ENCODE assay signal across 8 mouse cellular contexts in genomic region chr2:76672966-76673392, GRCm38 (mm10). TPM values are rescaled to one million over a fixed set of nuclear protein-coding genes. Genes with fewer than 3 reads are reported as not detected.
DNase-seq lines count a peak whose midpoint lies in the region; ATAC-seq and TF ChIP-seq lines count a peak whose summit lies in the region.

Fkbp7 (minus strand) TSS chr2:76673116.

- H3K4me3 ChIP-seq in embryonic facial prominence, embryonic 10.5 days: peak within 1 kb of the TSS; percentile 61
- H3K4me3 ChIP-seq in intestine, postnatal 0 days (ENCODE audit: low read depth, low read length): peak within 1 kb of the TSS; percentile 54
- peak within 1 kb of the TSS; percentile 36 for H3K4me3 ChIP-seq in midbrain, embryonic 11.5 days (ENCODE audit: low read depth, low read length)

- H3K36me3 ChIP-seq in embryonic facial prominence, embryonic 10.5 days (replicated peaks): peaks cover 10% of the 10 kb centered on the region
- H3K36me3 ChIP-seq in intestine, postnatal 0 days (ENCODE audit: control insufficient read depth, insufficient read depth): no peaks in the 10 kb centered on the region
- no peaks in the 10 kb centered on the region for H3K36me3 ChIP-seq in midbrain, embryonic 11.5 days (ENCODE audit: control insufficient read depth, insufficient read depth, low read length)

- H3K27ac ChIP-seq in embryonic facial prominence, embryonic 10.5 days (replicated peaks): peak within 1 kb of the TSS; percentile 87
- peak within 1 kb of the TSS; percentile 83 for H3K27ac ChIP-seq in intestine, postnatal 0 days (ENCODE audit: low read depth, low read length)
- peak within 1 kb of the TSS; percentile 27; the same call in 1 of the 2 replicates for H3K27ac ChIP-seq in midbrain, embryonic 11.5 days (ENCODE audit: low read depth, low read length)

- peak; percentile 79 for ATAC-seq in granulocyte monocyte progenitor cell, adult 5-6 weeks (replicated peaks; ENCODE audit: poor library complexity, severe bottlenecking)
- peak; percentile 84 for ATAC-seq in intestine, postnatal 0 days
- ATAC-seq in midbrain, embryonic 11.5 days (ENCODE audit: low FRiP score): peak; percentile 91

- H3K9me3 ChIP-seq in embryonic facial prominence, embryonic 10.5 days: no peaks in the 10 kb centered on the region
- H3K9me3 ChIP-seq in intestine, postnatal 0 days (ENCODE audit: control insufficient read depth): no peaks in the 10 kb centered on the region
- H3K9me3 ChIP-seq in midbrain, embryonic 11.5 days (ENCODE audit: control insufficient read depth, low read length): no peaks in the 10 kb centered on the region

- WGBS in embryonic facial prominence, embryonic 10.5 days: under 1% methylated on average over 17 of the region's 17 CpGs
- WGBS in intestine, postnatal 0 days: under 1% methylated on average over 17 of the region's 17 CpGs
- WGBS in midbrain, embryonic 11.5 days: under 1% methylated on average over 17 of the region's 17 CpGs

- peak within 1 kb of the TSS; percentile 76 for H3K4me2 ChIP-seq in intestine, postnatal 0 days (replicated peaks; ENCODE audit: low read depth)
- peak within 1 kb of the TSS; percentile 58 for H3K4me2 ChIP-seq in midbrain, embryonic 11.5 days

- intact Hi-C loops in left cerebral cortex, postnatal 4 days (cut with DNase I): no loop called here

- no peaks in the 10 kb centered on the region for H3K27me3 ChIP-seq in embryonic facial prominence, embryonic 10.5 days (replicated peaks; ENCODE audit: low read depth, poor library complexity, severe bottlenecking)
- no peaks in the 10 kb centered on the region for H3K27me3 ChIP-seq in intestine, postnatal 0 days (replicated peaks; ENCODE audit: control insufficient read depth, insufficient read depth, low read length)
- no peaks in the 10 kb centered on the region for H3K27me3 ChIP-seq in midbrain, embryonic 11.5 days (ENCODE audit: control insufficient read depth, insufficient read depth, low read length)

- H3K9ac ChIP-seq in intestine, postnatal 0 days (ENCODE audit: low read depth, low read length): peak within 1 kb of the TSS; percentile 68
- H3K9ac ChIP-seq in midbrain, embryonic 11.5 days (ENCODE audit: low read length): peak within 1 kb of the TSS; percentile 68

- TF ChIP-seq CTCF in intestine, postnatal 0 days (IDR thresholded peaks at IDR 0.05; ENCODE audit: low read depth): peak; percentile 5; the same call in 1 of the 2 replicates

- peaks cover 40% of the 10 kb centered on the region for H3K4me1 ChIP-seq in embryonic facial prominence, embryonic 10.5 days
- H3K4me1 ChIP-seq in intestine, postnatal 0 days (replicated peaks; ENCODE audit: control insufficient read depth, insufficient read depth, low read length): 0 out of 2 replicates have a peak, but pooled peaks cover 3% of the 10 kb centered on the region
- H3K4me1 ChIP-seq in midbrain, embryonic 11.5 days (ENCODE audit: control insufficient read depth, insufficient read depth, low read length): peaks cover 14% of the 10 kb centered on the region

- peak; percentile 94 for DNase-seq in adrenal gland, postnatal 14 days
- peak; percentile 94 for DNase-seq in embryonic facial prominence, embryonic 10.5 days (ENCODE audit: low spot score)
- peak; percentile 92 for DNase-seq in left cerebral cortex, postnatal 4 days
- peak; percentile 100 for DNase-seq in midbrain, embryonic 11.5 days (ENCODE audit: low spot score, missing footprints)
- peak; percentile 86 for DNase-seq in right cerebral cortex, postnatal 4 days
- DNase-seq in yolk sac, embryonic 10.5 days (ENCODE audit: low spot score): peak; percentile 90

RNA-seq across cellular contexts. Expression of gene Fkbp7, which starts in this region (rescaled TPM):
- total RNA-seq in adrenal gland, postnatal 14 days (2021): 30.2 and 32.7 TPM in 2 replicates
- 18.9 and 24.6 TPM in 2 replicates for polyA plus RNA-seq in embryonic facial prominence, embryonic 10.5 days (2016; fragmentation: Nextera tagmentation; extraction: Ambion mirVana)
- total RNA-seq in granulocyte monocyte progenitor cell, adult 5-6 weeks (2014; fragmentation: Nextera tagmentation): 6.9 and 18.4 TPM in 2 replicates
- total RNA-seq in granulocyte monocyte progenitor cell, adult 5-6 weeks (2017): 10.6 and 13.3 TPM in 2 replicates
- 30.0 and 30.8 TPM in 2 replicates for polyA plus RNA-seq in intestine, postnatal 0 days (2015; fragmentation: Nextera tagmentation; extraction: Ambion mirVana)
- total RNA-seq in left cerebral cortex, postnatal 4 days (2021): 1 to 10 TPM; 6.5 to 6.7 TPM
- 18.2 and 20.3 TPM in 2 replicates for polyA plus RNA-seq in midbrain, embryonic 11.5 days (2014; fragmentation: Nextera tagmentation; extraction: Ambion mirVana)

Comparison
In these comparisons a context has a peak if more than half of its experiments do, and no peak if none do; other contexts are left out.
1. Peak in every context shown above with its lines: DNase-seq, ATAC-seq, H3K4me3 ChIP-seq and H3K27ac ChIP-seq.
2. H3K27ac ChIP-seq: peak in every context shown above with its lines; median percentile 87 in embryonic facial prominence, embryonic 10.5 days; 83 in intestine, postnatal 0 days; 27 in midbrain, embryonic 11.5 days.